Mouse (Mus musculus) ES-Bruce4 (cell line): ENCODE results near the gene Gnaz.

Experiments used
- CTCF ChIP-seq: IDR thresholded peaks from one replicate; pipeline ENCODE4 v1.8.1; 2011; ENCODE audit warnings: low read depth, low read length
- EP300 ChIP-seq: IDR thresholded peaks from 2 replicates; pipeline ENCODE4 v1.6.1; 2011; ENCODE audit warnings: low read depth, low read length; ENCODE audit not compliant: insufficient read depth
- POLR2A ChIP-seq: IDR thresholded peaks from one replicate; pipeline ENCODE4 v1.8.1; 2011; ENCODE audit warnings: low read length; ENCODE audit not compliant: insufficient read depth

DNA sequence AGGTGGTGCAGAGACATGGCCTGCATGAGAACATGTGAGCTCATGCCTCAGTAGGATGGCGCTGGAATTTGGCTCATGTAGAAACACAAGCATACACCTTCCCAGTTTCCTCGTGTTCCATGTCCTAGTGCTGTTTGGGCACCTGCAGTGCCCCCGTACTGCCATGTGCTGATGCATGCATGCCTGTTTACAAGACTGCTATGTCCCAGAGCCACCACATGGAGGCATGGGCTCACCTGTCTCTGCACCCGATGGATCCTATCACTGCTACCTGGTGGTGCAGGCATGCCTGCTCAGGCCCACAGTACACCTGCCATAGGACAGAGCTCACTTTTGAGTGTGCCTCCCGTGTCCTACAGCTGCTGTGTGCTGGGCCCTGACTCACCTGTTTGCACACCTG lies 28.6 kb upstream of the Gnaz start:
- no peak for TF ChIP-seq POLR2A
- no peak for TF ChIP-seq CTCF
- TF ChIP-seq EP300 = no peak
